ENCODE assay signal across 9 mouse cellular contexts in the genomic region with DNA sequence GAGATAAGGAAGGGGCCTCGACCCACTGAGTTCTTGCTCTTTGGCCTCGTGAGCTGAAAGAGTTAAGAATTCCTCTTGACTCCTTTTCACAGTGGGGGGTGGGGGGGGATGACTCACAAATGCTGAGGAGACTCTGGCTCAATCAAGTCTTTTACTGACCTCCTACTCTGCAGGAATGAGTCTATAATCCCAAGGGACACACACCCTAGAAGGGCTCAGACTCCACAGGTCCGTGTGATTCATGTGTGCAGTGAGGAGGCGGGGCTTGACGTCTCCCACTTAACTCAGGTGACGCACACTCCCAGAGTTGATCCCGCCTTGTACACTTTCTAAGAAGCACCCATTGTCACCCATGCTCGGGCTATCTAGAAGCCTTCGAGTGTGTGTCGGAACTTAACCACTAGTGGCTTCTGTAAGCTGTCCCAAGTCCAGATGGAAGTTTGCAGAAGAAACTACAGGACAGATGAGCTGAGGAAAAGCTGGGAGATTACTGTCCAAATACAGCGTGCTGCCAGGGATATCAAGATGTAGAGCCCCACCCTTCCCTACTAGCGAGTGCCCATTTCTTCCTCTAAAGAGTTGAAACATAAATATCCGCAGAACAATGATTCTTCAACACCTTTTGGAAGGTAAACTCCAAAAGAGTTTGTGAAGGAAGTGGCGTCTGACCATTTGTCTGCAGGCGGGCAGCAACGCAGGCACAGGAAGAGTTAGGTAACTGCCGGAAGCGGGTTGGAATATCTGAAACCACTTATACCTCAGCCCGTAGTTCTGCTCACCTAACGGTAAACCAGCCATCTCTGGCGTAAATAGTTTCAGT. TPM values are rescaled to one million over a fixed set of nuclear protein-coding genes. Genes with fewer than 3 reads are reported as not detected.
A peak's percentile ranks its signal among the peaks of the same experiment; 100 is the strongest.
DNase-seq lines count a peak whose midpoint lies in the region; ATAC-seq and TF ChIP-seq lines count a peak whose summit lies in the region.
"Had no signal": no experiment of that assay in that cellular context is flagged by ENCODE, and none has a peak within 500 bp of the region (broad histone marks: within the 10 kb centered on the region; RNA-seq: fewer than 3 reads in every experiment).

No protein-coding gene starts in this region.

- no peak; the same call in 1 of the 2 replicates for ATAC-seq in heart, embryonic 13.5 days (ENCODE audit: extremely low read depth, insufficient number of reproducible peaks, low FRiP score, low TSS enrichment)
- ATAC-seq in lung, postnatal 0 days: peak; percentile 95
- ATAC-seq in neural tube, embryonic 15.5 days (ENCODE audit: low FRiP score): no peak
- no peak for ATAC-seq in erythroid progenitor cell, adult 5-6 weeks (replicated peaks; ENCODE audit: low FRiP score, poor library complexity, severe bottlenecking)

- WGBS in thymus, adult 2 months: 41% methylated on average over 21 of the region's 21 CpGs
- WGBS in heart, embryonic 13.5 days: 26% methylated on average over 21 of the region's 21 CpGs
- WGBS in lung, postnatal 0 days: 26% methylated on average over 21 of the region's 21 CpGs
- 73% methylated on average over 21 of the region's 21 CpGs for WGBS in neural tube, embryonic 15.5 days

- peak; percentile 17 for DNase-seq in thymus, adult 2 months
- no peak for DNase-seq in thymus, adult 18-20 months
- peak; percentile 84 for DNase-seq in lung, postnatal 0 days (ENCODE audit: low spot score)
- peak; percentile 76 for DNase-seq in yolk sac, embryonic 10.5 days (ENCODE audit: low spot score)
- DNase-seq in cerebellum, adult 9-11 months: no peak

- peak overlapping the region; percentile 60 for H3K4me2 ChIP-seq in heart, embryonic 13.5 days
- H3K4me2 ChIP-seq in lung, postnatal 0 days (replicated peaks; ENCODE audit: low read depth, low read length): peak overlapping the region; percentile 52
- no peak overlapping the region for H3K4me2 ChIP-seq in neural tube, embryonic 15.5 days

- H3K27me3 ChIP-seq in thymus, adult 2 months (ENCODE audit: control insufficient read depth, insufficient read depth, low read length): no peaks in the 10 kb centered on the region
- H3K27me3 ChIP-seq in heart, embryonic 13.5 days (replicated peaks): no peaks in the 10 kb centered on the region
- H3K27me3 ChIP-seq in lung, postnatal 0 days (replicated peaks; ENCODE audit: insufficient read depth, low read length): no peaks in the 10 kb centered on the region
- H3K27me3 ChIP-seq in neural tube, embryonic 15.5 days (replicated peaks): no peaks in the 10 kb centered on the region

- no peaks in the 10 kb centered on the region for H3K36me3 ChIP-seq in thymus, adult 2 months (ENCODE audit: control insufficient read depth, insufficient read depth, low read length)
- peaks cover 7% of the 10 kb centered on the region for H3K36me3 ChIP-seq in heart, embryonic 13.5 days
- H3K36me3 ChIP-seq in lung, postnatal 0 days (ENCODE audit: insufficient read depth, low read length): 0 out of 2 replicates have a peak, but pooled peaks cover 4% of the 10 kb centered on the region
- no peaks in the 10 kb centered on the region for H3K36me3 ChIP-seq in neural tube, embryonic 15.5 days

- no peak; the same call in 1 of the 2 replicates for TF ChIP-seq EP300 in lung, postnatal 0 days (IDR thresholded peaks at IDR 0.05)

- H3K9ac ChIP-seq in heart, embryonic 13.5 days: peak overlapping the region; percentile 65
- H3K9ac ChIP-seq in lung, postnatal 0 days (replicated peaks; ENCODE audit: low read depth): no peak overlapping the region
- H3K9ac ChIP-seq in neural tube, embryonic 15.5 days (replicated peaks): no peak overlapping the region

- peaks cover 14% of the 10 kb centered on the region for H3K4me1 ChIP-seq in thymus, adult 2 months (replicated peaks; ENCODE audit: control insufficient read depth, insufficient read depth, low read length)
- H3K4me1 ChIP-seq in heart, embryonic 13.5 days: peaks cover 57% of the 10 kb centered on the region
- H3K4me1 ChIP-seq in lung, postnatal 0 days (ENCODE audit: insufficient read depth, low read depth, low read length): no peaks in the 10 kb centered on the region
- H3K4me1 ChIP-seq in neural tube, embryonic 15.5 days: peaks cover 6% of the 10 kb centered on the region

- no peaks in the 10 kb centered on the region for H3K9me3 ChIP-seq in heart, embryonic 13.5 days
- H3K9me3 ChIP-seq in lung, postnatal 0 days (ENCODE audit: low read length): no peaks in the 10 kb centered on the region
- no peaks in the 10 kb centered on the region for H3K9me3 ChIP-seq in neural tube, embryonic 15.5 days (replicated peaks)

- H3K27ac ChIP-seq in thymus, adult 2 months (ENCODE audit: control insufficient read depth, insufficient read depth, low read length): peak overlapping the region; percentile 39; the same call in 1 of the 2 replicates
- no peak overlapping the region for H3K27ac ChIP-seq in heart, embryonic 13.5 days (replicated peaks)
- peak overlapping the region; percentile 51 for H3K27ac ChIP-seq in lung, postnatal 0 days (ENCODE audit: low read length)
- no peak overlapping the region for H3K27ac ChIP-seq in neural tube, embryonic 15.5 days (replicated peaks)
- H3K27ac ChIP-seq: macrophage had no signal

- TF ChIP-seq CTCF in thymus, adult 2 months (IDR thresholded peaks at IDR 0.05; ENCODE audit: borderline replicate concordance, control insufficient read depth, extremely low read depth, insufficient read depth, low read length, poor library complexity): no peak
- TF ChIP-seq CTCF in lung, postnatal 0 days (IDR thresholded peaks at IDR 0.05): no peak

- TF ChIP-seq POLR2A in thymus, adult 2 months (IDR thresholded peaks at IDR 0.05; ENCODE audit: control insufficient read depth, extremely low read depth, insufficient read depth, low read length, poor library complexity): no peak

- H3K4me3 ChIP-seq in thymus, adult 2 months (ENCODE audit: control insufficient read depth, insufficient read depth, low read length): peak overlapping the region; percentile 36
- H3K4me3 ChIP-seq in heart, embryonic 13.5 days: peak overlapping the region; percentile 23
- H3K4me3 ChIP-seq in lung, postnatal 0 days (ENCODE audit: low read depth, low read length): peak overlapping the region; percentile 20; the same call in 1 of the 2 replicates
- no peak overlapping the region for H3K4me3 ChIP-seq in neural tube, embryonic 15.5 days (replicated peaks)

RNA-seq across cellular contexts. Expression of a gene that starts 23.2 kb away (rescaled TPM):
- polyA plus RNA-seq in thymus, adult 2 months (2012; rRNA removed): 12.7 and 13.0 TPM in 2 replicates
- polyA plus RNA-seq in heart, embryonic 13.5 days (2015; fragmentation: Nextera tagmentation; extraction: Ambion mirVana): 9.9 and 10.5 TPM in 2 replicates
- polyA plus RNA-seq in lung, postnatal 0 days (2015; fragmentation: Nextera tagmentation; extraction: Ambion mirVana): 10.0 and 10.2 TPM in 2 replicates
- polyA plus RNA-seq in neural tube, embryonic 15.5 days (2015; fragmentation: Nextera tagmentation; extraction: Ambion mirVana): 8.0 and 12.7 TPM in 2 replicates
- total RNA-seq in erythroid progenitor cell, adult 5-6 weeks (2015; ENCODE audit: low replicate concordance): 2.5 and 5.0 TPM in 2 replicates
- total RNA-seq in erythroid progenitor cell, adult 5-6 weeks (2017; ENCODE audit: low replicate concordance): 1.5 and 2.3 TPM in 2 replicates

Comparison
In these comparisons a context has a peak if more than half of its experiments do, and no peak if none do; other contexts are left out.
1. DNase-seq: peak in thymus, adult 2 months (single experiment), lung, postnatal 0 days (single experiment) and yolk sac, embryonic 10.5 days (single experiment); none in thymus, adult 18-20 months (0 of 2) and cerebellum, adult 9-11 months (single experiment).
2. H3K27ac ChIP-seq: peak in thymus, adult 2 months (single experiment) and lung, postnatal 0 days (single experiment); none in heart, embryonic 13.5 days (single experiment) and neural tube, embryonic 15.5 days (single experiment).